In the genomic region with DNA sequence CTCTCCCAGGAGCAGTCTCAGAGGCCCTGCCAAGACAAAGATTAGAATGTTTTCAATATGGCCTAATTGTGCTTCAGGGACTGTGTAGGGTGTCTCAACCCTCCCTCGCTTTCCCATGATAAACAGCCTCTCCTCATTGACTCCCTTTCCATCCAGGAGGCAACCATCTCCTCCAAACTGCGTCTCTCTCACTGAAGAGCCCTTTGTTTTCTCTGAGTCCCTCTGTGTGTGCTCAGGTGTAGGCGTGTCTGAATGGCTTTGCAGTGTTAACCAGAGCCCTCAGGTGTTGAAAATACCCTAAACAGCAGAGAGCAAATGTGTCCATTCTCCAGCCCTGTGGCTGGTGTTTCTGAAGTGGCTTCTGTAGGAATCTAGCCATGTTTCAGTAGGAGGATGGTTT, we compare ENCODE assay signal across 30 mouse cellular contexts.
"Had no signal": no experiment of that assay in that cellular context is flagged by ENCODE, and none has a peak within 500 bp of the region (broad histone marks: within the 10 kb centered on the region; RNA-seq: fewer than 3 reads in every experiment).

No protein-coding gene starts in this region.

- H3K27me3 ChIP-seq: embryonic facial prominence, embryonic 12.5 days; embryonic facial prominence, embryonic 13.5 days; embryonic facial prominence, embryonic 15.5 days; forebrain, embryonic 12.5 days; forebrain, embryonic 13.5 days; forebrain, embryonic 15.5 days had no signal

- H3K36me3 ChIP-seq: embryonic facial prominence, embryonic 12.5 days; embryonic facial prominence, embryonic 13.5 days; embryonic facial prominence, embryonic 15.5 days; forebrain, embryonic 10.5 days; forebrain, embryonic 12.5 days; forebrain, embryonic 15.5 days; heart, embryonic 10.5 days; heart, embryonic 12.5 days had no signal

- H3K27ac ChIP-seq: embryonic facial prominence, embryonic 12.5 days; embryonic facial prominence, embryonic 13.5 days; embryonic facial prominence, embryonic 15.5 days; forebrain, embryonic 10.5 days; forebrain, embryonic 12.5 days; forebrain, embryonic 13.5 days; forebrain, embryonic 15.5 days; gastrocnemius, adult 2 months; heart, adult 2 months; heart, embryonic 10.5 days had no signal

- H3K4me3 ChIP-seq: embryonic facial prominence, embryonic 12.5 days; embryonic facial prominence, embryonic 13.5 days; embryonic facial prominence, embryonic 15.5 days; erythroblast, embryonic 14.5 days; forebrain, embryonic 10.5 days; forebrain, embryonic 12.5 days; forebrain, embryonic 13.5 days; forebrain, embryonic 15.5 days; gastrocnemius, adult 2 months; heart, adult 2 months; heart, embryonic 10.5 days; heart, embryonic 12.5 days had no signal

- DNase-seq: cerebellum, adult 18-20 months; cerebellum, adult 2 months; cerebellum, adult 8-10 months; cerebellum, adult 9-10 months; cerebellum, adult 9-11 months; cerebellum, postnatal 10 days; cerebellum, postnatal 14 days; cerebellum, postnatal 25 days; cerebellum, postnatal 36 days; embryo, embryonic 11 days; forebrain, postnatal 0 days; gastrocnemius, adult 2 months; gastrocnemius, postnatal 10 days; gastrocnemius, postnatal 14 days; gastrocnemius, postnatal 25 days; heart, adult 18-20 months; heart, adult 2 months had no signal

- H3K9ac ChIP-seq: embryonic facial prominence, embryonic 12.5 days; embryonic facial prominence, embryonic 13.5 days; embryonic facial prominence, embryonic 15.5 days; forebrain, embryonic 12.5 days; forebrain, embryonic 13.5 days; forebrain, embryonic 15.5 days; forebrain, postnatal 0 days; heart, embryonic 12.5 days had no signal

- H3K4me2 ChIP-seq: embryonic facial prominence, embryonic 12.5 days; embryonic facial prominence, embryonic 13.5 days; embryonic facial prominence, embryonic 15.5 days; forebrain, embryonic 12.5 days; forebrain, embryonic 13.5 days; forebrain, embryonic 15.5 days; heart, embryonic 11.5 days; heart, embryonic 12.5 days had no signal

- H3K9me3 ChIP-seq: embryonic facial prominence, embryonic 12.5 days; embryonic facial prominence, embryonic 13.5 days; embryonic facial prominence, embryonic 15.5 days; forebrain, embryonic 10.5 days; forebrain, embryonic 12.5 days; forebrain, embryonic 13.5 days; forebrain, embryonic 15.5 days; heart, embryonic 10.5 days; heart, embryonic 12.5 days had no signal

- H3K4me1 ChIP-seq: embryonic facial prominence, embryonic 12.5 days; embryonic facial prominence, embryonic 13.5 days; embryonic facial prominence, embryonic 15.5 days; forebrain, embryonic 10.5 days; forebrain, embryonic 12.5 days; forebrain, embryonic 13.5 days; forebrain, embryonic 15.5 days; heart, embryonic 10.5 days; heart, embryonic 12.5 days had no signal

- ATAC-seq: forebrain, embryonic 13.5 days; forebrain, embryonic 14.5 days; forebrain, embryonic 15.5 days; forebrain, embryonic 16.5 days; forebrain, postnatal 0 days had no signal
